Mouse (Mus musculus): ENCODE results near the gene Gfpt1. TPM values are rescaled to one million over a fixed set of nuclear protein-coding genes. Genes with fewer than 3 reads are reported as not detected.

Gfpt1 gene
- polyA plus RNA-seq, 1 experiment from 2014 or later, result 10.8 TPM

GRCm38 (mm10) chr6:87111493-87111892 lies 68.8 kb downstream of the Gfpt1 start:
- no peak overlapping the region for H3K4me3 ChIP-seq (ENCODE audit: low read depth, low read length)
- TF ChIP-seq EP300 (IDR thresholded peaks at IDR 0.05), result no peak
- no peak for TF ChIP-seq CTCF (IDR thresholded peaks at IDR 0.05)
- H3K36me3 ChIP-seq (ENCODE audit: insufficient read depth, low read length), result no peaks in the 10 kb centered on the region
- no peak for DNase-seq (ENCODE audit: low spot score)
- H3K27ac ChIP-seq (ENCODE audit: low read length), result no peak overlapping the region
- H3K4me2 ChIP-seq (replicated peaks; ENCODE audit: low read depth, low read length), result no peak overlapping the region
- no peaks in the 10 kb centered on the region for H3K27me3 ChIP-seq (replicated peaks; ENCODE audit: insufficient read depth, low read length)
- no peak overlapping the region for H3K9ac ChIP-seq (replicated peaks; ENCODE audit: low read depth)
- ATAC-seq, result no peak
- H3K9me3 ChIP-seq (ENCODE audit: low read length), result no peaks in the 10 kb centered on the region
- 88% methylated on average over 1 of the region's 1 CpGs for WGBS
- H3K4me1 ChIP-seq (ENCODE audit: insufficient read depth, low read depth, low read length), result no peaks in the 10 kb centered on the region

- H3K27me3 ChIP-seq (replicated peaks; ENCODE audit: insufficient read depth, low read length), result no peaks in the 10 kb centered on the region
- H3K4me2 ChIP-seq (replicated peaks; ENCODE audit: low read depth, low read length), result no peak overlapping the region
- DNase-seq (ENCODE audit: low spot score), result no peak
- H3K4me1 ChIP-seq (ENCODE audit: insufficient read depth, low read depth, low read length), result no peaks in the 10 kb centered on the region
- no peak overlapping the region for H3K9ac ChIP-seq (replicated peaks; ENCODE audit: low read depth)
- TF ChIP-seq EP300 (IDR thresholded peaks at IDR 0.05) (no peak), CTCF (IDR thresholded peaks at IDR 0.05) (no peak)
- H3K9me3 ChIP-seq (ENCODE audit: low read length), result no peaks in the 10 kb centered on the region
- H3K36me3 ChIP-seq (ENCODE audit: insufficient read depth, low read length), result no peaks in the 10 kb centered on the region
- H3K27ac ChIP-seq (ENCODE audit: low read length), result no peak overlapping the region
- WGBS, result 88% methylated on average over 6 of the region's 6 CpGs
- H3K4me3 ChIP-seq (ENCODE audit: low read depth, low read length), result no peak overlapping the region
- no peak for ATAC-seq
Measured at GRCm38 (mm10) chr6:87112125-87112524, 69.5 kb downstream of the Gfpt1 start.

DNA sequence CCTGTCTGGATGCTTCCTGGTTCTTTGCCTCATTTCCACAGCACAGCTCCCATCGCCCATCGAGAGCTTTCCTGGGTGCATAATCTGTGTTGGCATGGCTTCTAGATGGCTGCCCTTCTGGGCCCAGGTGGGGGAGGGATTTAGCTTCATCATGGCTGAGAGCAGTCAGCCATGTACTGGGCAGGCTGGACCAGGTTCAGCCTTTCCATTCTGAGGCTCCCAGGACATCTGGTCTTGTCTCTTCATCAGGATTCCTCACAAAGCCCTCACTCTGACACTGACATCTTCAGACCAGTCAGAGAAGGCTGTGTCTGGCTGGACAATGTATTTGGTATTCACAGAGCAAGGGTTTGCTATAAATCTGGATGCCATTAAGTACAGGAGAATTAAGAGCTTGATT lies 73.3 kb downstream of the Gfpt1 start:
- ATAC-seq (no peak), DNase-seq (ENCODE audit: low spot score) (no peak)
- WGBS, result 84% methylated on average over 2 of the region's 2 CpGs
- H3K9me3 ChIP-seq (ENCODE audit: low read length), result no peaks in the 10 kb centered on the region
- no peak overlapping the region for H3K4me3 ChIP-seq (ENCODE audit: low read depth, low read length)
- H3K27ac ChIP-seq (ENCODE audit: low read length), result no peak overlapping the region
- no peaks in the 10 kb centered on the region for H3K36me3 ChIP-seq (ENCODE audit: insufficient read depth, low read length)
- TF ChIP-seq EP300 (IDR thresholded peaks at IDR 0.05) (no peak), CTCF (IDR thresholded peaks at IDR 0.05) (no peak)
- H3K27me3 ChIP-seq (replicated peaks; ENCODE audit: insufficient read depth, low read length), result no peaks in the 10 kb centered on the region
- H3K4me1 ChIP-seq (ENCODE audit: insufficient read depth, low read depth, low read length), result peaks cover 8% of the 10 kb centered on the region; the same call in 1 of the 2 replicates
- H3K9ac ChIP-seq (replicated peaks; ENCODE audit: low read depth), result no peak overlapping the region
- no peak overlapping the region for H3K4me2 ChIP-seq (replicated peaks; ENCODE audit: low read depth, low read length)

DNA sequence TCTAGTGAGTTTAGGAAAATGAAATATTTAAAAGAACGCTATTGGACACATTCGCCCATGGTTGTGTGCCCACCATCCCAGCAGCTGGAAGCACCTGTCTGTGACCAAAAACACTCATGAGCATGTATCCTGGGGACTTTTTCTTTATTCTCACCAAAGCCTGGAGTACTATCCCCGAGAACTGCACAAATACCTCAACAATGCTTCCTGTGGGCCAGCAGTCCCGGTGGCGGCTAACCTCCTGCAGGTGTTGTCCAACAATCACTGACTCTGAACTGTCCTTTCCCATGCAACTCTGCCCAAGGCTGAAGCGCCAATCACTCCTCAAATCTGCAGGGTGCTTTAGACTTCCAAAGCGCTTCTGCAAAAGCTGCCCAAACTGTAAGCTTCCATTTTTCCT lies 74.0 kb downstream of the Gfpt1 start:
- no peak overlapping the region for H3K4me2 ChIP-seq (replicated peaks; ENCODE audit: low read depth, low read length)
- H3K27ac ChIP-seq (ENCODE audit: low read length), result no peak overlapping the region
- no peak overlapping the region for H3K4me3 ChIP-seq (ENCODE audit: low read depth, low read length)
- no peak for DNase-seq (ENCODE audit: low spot score)
- H3K9me3 ChIP-seq (ENCODE audit: low read length), result no peaks in the 10 kb centered on the region
- H3K4me1 ChIP-seq (ENCODE audit: insufficient read depth, low read depth, low read length), result peaks cover 8% of the 10 kb centered on the region; the same call in 1 of the 2 replicates
- H3K36me3 ChIP-seq (ENCODE audit: insufficient read depth, low read length), result no peaks in the 10 kb centered on the region
- no peak for TF ChIP-seq CTCF (IDR thresholded peaks at IDR 0.05)
- TF ChIP-seq EP300 (IDR thresholded peaks at IDR 0.05), result no peak
- H3K9ac ChIP-seq (replicated peaks; ENCODE audit: low read depth), result no peak overlapping the region
- 88% methylated on average over 7 of the region's 7 CpGs for WGBS
- H3K27me3 ChIP-seq (replicated peaks; ENCODE audit: insufficient read depth, low read length), result no peaks in the 10 kb centered on the region
- no peak for ATAC-seq

GRCm38 (mm10) chr6:87119066-87119837 lies 76.6 kb downstream of the Gfpt1 start:
- 67% methylated on average over 20 of the region's 20 CpGs for WGBS
- Histone ChIP-seq H3K36me3 (ENCODE audit: insufficient read depth, low read length) (no peaks in the 10 kb centered on the region), H3K27ac (ENCODE audit: low read length) (0 out of 2 replicates have a peak overlapping the region, but pooled peaks have one; percentile 33), H3K9me3 (ENCODE audit: low read length) (no peaks in the 10 kb centered on the region), H3K4me1 (ENCODE audit: insufficient read depth, low read depth, low read length) (peaks cover 8% of the 10 kb centered on the region; the same call in 1 of the 2 replicates), H3K27me3 (replicated peaks; ENCODE audit: insufficient read depth, low read length) (no peaks in the 10 kb centered on the region), H3K4me3 (ENCODE audit: low read depth, low read length) (no peak overlapping the region), H3K9ac (replicated peaks; ENCODE audit: low read depth) (no peak overlapping the region), H3K4me2 (replicated peaks; ENCODE audit: low read depth, low read length) (no peak overlapping the region)
- peak; percentile 78 for ATAC-seq
- TF ChIP-seq EP300 (IDR thresholded peaks at IDR 0.05), result 0 out of 2 replicates have a peak, but pooled peaks have one; percentile 11
- TF ChIP-seq CTCF (IDR thresholded peaks at IDR 0.05), result no peak
- peak; percentile 34 for DNase-seq (ENCODE audit: low spot score)

DNA sequence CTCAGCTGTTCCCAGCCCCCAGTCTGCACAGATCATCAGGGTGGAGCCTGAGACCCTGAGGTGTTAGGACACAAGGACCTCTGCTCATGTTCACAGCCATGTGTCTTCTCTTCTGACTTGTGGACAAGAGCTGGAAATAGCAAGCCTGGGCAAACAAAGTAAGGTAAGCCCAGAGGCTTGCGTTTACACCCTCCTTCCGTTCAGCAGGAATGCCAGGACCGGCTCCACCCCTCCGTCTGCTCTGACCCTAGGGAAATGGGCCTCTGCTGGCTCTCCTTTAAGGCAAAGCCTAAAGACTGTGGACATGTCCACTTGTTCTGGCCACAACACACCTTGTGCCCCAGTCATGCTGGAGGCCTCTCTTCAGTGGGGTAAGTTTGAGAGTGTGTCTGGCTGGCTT lies 77.3 kb downstream of the Gfpt1 start:
- Histone ChIP-seq H3K4me3 (ENCODE audit: low read depth, low read length) (no peak overlapping the region), H3K27ac (ENCODE audit: low read length) (peak overlapping the region; percentile 33; the same call in 1 of the 2 replicates), H3K4me1 (ENCODE audit: insufficient read depth, low read depth, low read length) (peaks cover 8% of the 10 kb centered on the region; the same call in 1 of the 2 replicates), H3K36me3 (ENCODE audit: insufficient read depth, low read length) (no peaks in the 10 kb centered on the region), H3K27me3 (replicated peaks; ENCODE audit: insufficient read depth, low read length) (no peaks in the 10 kb centered on the region), H3K9ac (replicated peaks; ENCODE audit: low read depth) (no peak overlapping the region), H3K4me2 (replicated peaks; ENCODE audit: low read depth, low read length) (no peak overlapping the region), H3K9me3 (ENCODE audit: low read length) (no peaks in the 10 kb centered on the region)
- WGBS, result 21% methylated on average over 4 of the region's 4 CpGs
- TF ChIP-seq EP300 (IDR thresholded peaks at IDR 0.05), result no peak
- TF ChIP-seq CTCF (IDR thresholded peaks at IDR 0.05), result no peak
- ATAC-seq (peak; percentile 70), DNase-seq (ENCODE audit: low spot score) (peak; percentile 28)

Measured in lung, postnatal 0 days (tissue).